Mouse (Mus musculus) liver (tissue): Measurements from ENCODE around the gene Ghrl.
"Not testable (repeated sequence)": the region's sequence is repeated elsewhere in the genome, so short reads cannot be mapped to it uniquely, and the experiment has no call there.

Experiments
- DNase-seq: peaks from one replicate; pipeline ENCODE4 v3.0.0-alpha.2; 2020; ENCODE audit warnings: mixed read lengths

Gene Ghrl

GRCm38 (mm10) chr6:113719878-113720277 is at the start of gene Ghrl:
Gene Ghrl, minus strand, starts transcription at chr6:113719880.
- DNase-seq: no peak

DNA sequence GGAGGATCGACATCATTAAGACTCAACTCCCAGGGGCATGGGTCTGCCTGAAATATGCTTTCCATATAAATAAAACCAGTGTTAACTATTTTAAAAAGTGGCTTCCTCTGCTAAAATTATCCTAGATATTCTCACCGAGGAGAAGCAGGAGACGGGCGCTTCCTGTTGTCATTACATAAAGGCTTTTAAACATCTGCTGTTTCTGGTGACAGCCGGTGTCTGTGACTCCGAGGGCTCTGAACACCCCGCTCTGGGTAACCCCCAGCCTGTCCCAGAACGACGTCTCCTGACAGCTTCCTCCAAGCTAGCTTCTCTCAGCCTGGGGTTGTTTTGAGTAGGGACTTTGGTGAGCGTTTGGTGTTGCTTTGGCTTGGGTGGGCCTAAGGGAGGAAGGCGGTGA is 49.1 kb upstream of the Ghrl start:
- DNase-seq: no peak

- peak; percentile 52 for DNase-seq
These were observed 42.0 kb upstream of the Ghrl start for GRCm38 (mm10) chr6:113761644-113762043.

DNA sequence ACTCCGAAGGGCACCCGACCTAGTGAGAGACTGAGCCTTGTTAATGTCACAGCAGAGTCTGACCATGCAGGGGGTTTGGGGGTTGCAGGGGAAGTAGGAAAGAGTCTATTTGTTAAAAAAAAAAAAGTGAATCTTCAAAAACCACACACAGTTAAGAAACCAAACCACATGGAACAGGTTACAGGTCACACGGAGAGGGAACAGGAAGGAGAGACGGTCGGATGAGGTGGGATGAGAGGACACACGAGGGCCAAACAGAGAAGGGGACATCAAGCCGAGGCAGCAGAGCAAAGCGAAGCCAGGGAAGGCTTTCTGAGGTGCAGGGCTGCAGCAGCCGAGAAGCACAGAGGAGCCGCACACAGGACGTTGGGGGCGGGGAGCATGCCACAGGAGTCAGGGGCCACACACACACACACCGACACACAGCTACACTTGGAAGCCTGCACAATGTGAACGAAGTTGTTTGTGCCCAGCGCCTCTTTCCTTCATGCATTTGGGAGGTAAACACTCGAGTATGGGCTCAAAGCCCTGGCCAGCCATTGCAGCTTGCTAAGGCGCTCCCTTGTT is 29.5 kb upstream of the Ghrl start:
- DNase-seq: no peak

DNA sequence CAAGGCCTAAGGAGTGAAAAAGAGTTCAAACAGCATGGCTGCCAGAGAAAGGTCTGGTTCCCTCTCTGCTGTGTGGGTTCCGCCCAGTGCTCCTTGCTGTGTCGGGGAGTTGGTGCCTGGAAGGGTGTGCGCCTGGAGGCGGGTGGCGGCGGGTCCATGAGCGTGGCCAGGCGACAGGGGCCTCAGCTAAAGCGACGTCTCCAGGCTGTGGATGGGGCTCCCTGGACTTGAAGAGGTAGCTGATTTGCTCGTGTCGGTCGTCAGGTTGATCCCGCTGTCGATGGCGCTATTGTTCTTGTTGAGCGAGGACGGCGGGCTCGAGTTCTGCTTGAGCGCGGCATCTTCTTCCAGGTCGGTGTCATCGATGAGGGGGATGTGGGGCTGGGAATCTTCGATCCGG is 28.7 kb upstream of the Ghrl start:
- no peak for DNase-seq

DNA sequence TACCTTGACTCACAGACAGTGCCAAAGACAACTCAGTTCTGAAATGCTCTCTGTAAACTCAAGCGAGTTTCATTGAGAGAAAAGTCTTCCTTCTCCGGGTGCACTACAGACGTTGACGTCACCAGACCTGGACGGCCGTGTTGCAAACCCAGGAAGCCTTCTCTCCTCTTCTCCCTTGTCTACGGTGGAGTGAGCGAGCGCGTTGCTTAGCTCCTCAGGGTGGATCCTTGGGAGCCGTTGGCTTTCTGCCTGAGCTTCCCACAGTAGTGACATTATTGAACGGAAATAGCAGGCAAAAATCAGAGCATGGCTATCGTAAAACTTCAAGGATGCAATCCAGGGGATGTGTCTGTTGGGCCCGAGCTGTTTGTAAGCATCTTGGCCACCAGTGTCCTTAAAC is 27.6 kb upstream of the Ghrl start:
- no peak for DNase-seq

DNA sequence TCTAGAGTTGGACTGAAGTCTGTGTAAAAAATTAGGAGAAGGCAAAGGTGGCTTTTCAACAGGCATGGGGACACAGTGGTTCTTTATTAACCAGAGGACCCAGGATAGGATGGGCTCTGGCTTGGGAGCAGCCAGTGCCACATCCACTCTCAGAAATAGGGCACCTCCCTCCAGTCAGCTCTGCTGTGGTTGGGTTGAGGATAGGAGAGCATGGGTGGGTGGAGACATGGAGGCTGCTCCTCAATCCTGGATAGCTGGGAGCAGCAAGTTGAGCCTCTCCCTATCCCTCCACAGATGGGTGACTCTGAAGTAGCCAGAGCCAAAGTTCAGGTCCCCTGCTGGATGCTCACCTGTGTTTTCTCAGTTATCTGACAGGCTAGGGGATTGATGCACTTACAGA is 25.4 kb upstream of the Ghrl start:
- DNase-seq: no peak

DNA sequence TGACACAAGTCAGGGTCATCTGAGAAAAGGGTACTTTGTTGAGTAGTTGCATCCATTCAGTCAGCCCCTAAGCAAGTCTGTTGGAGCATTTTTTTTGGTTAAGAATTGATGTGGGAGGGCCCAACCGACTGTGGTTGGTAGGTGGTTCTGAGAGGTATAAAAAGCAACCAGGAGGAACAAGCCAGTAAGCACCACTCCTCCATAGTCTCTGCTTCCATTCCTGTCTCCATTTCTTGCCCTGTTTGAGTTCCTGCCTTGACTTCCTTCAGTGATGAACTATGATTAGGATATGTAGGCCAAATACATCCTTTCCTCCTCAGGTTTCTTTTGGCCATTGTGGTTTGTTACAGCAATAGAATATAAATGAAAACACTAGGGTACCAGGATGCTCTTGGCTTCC is 23.4 kb upstream of the Ghrl start:
- DNase-seq: no peak

GRCm38 (mm10) chr6:113742321-113742720 is 22.6 kb upstream of the Ghrl start:
- no peak for DNase-seq

DNA sequence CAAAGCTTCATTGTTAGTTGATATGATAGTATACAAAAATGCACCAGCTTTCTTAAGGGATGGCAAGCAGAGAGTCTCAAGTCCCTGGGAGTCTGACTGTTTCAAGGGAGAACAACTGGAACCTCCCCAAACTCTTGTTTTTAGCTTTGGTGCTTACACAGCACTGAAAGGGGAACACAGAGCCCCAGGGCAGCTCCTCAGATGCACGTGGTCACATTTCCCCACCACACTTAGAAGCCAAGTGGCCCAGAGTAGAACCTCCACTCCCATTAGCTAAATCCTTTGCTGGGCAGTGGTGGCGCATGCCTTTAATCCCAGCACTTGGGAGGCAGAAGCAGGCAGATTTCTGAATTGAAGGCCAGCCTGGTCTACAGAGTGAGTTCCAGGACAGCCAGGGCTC is 21.7 kb upstream of the Ghrl start:
- DNase-seq: no peak

DNA sequence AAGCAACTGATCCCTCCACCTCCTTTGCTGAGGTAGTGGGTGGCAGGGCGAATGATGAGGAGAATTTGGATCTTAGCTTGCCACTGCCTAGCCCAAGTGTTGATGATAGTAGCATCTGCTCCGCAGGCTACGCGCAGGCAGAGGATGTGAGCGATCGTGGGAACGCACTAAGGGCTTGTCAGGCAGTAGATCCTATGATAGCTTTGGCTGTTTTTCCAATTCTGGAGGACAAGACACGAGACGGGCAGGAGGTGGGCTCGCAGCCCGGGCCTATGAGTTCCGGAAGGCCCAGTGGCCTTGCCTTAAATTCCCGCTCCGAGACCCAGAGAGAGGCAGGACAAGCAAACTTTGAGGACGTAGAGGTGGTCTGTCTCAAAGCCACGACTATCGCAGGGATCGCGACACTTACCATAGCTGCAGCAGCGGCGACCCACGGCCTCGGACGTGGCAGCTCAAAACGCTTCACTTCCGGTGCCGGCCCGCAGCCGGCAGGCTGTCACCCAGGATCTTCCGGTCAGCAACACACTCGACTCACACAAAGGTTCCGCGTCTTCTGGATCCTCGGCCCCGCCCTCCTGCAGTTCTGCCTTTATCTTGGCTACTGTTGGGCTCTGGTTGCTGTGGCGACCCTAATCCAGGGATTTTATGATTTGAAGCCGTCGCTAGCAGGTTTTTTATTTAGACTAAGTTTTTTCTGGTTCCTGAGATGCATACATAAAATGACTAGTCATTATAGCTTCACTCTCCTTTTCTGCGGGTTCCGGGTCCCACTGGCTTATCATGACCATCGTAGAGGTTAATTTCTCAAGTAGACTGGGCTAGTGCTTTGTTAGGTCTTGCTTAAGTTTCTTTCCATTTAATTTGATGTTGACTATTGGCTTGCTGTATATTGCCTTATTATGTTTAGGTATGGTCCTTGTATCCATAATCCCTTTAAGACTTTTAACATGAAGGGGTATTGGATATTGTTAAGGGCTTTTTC is 20.8 kb upstream of the Ghrl start, which contains the start of gene Sec13:
Gene Sec13 (minus strand): TSS at position 508 of the 982 bp plus-strand sequence.
- DNase-seq: peak; percentile 85

DNA sequence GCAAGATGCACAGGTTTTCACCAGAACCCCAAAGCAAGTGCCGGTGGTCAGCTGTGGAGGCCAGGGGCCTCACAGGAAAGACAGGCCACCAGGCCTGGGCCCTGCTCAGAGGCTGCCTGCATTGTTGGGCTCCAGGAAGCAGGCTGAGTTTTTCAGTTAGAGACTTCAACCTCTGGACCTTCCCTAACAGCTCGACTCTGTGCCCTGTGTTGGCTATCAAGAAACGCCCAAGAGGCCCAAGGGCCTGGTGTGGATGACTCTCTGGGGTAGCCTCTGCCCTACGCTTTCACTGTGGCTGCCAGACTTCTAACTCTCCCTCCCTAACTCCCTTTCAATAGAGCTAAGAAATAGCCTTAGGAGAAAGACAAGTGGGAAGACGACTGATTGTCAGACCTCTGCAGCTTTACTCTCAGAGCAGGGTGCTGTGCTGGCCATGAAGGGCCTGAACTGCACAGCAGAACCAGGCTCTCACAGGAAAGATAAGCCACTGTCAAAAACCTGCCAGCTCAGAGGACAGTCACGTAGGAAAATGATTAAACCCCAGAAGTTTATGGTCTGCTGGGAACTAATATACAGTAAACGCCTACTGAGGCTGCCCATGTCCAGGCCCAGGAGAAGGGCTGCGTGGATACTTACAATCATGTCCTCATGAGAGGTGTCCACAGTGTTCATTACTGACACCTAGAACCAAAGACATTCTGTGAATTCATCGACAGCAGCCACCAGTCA is 17.8 kb upstream of the Ghrl start:
- no peak for DNase-seq

GRCm38 (mm10) chr6:113731296-113731695 is 11.6 kb upstream of the Ghrl start:
- no peak for DNase-seq

- no peak for DNase-seq
These were observed 8.5 kb upstream of the Ghrl start for GRCm38 (mm10) chr6:113728181-113728580.

DNA sequence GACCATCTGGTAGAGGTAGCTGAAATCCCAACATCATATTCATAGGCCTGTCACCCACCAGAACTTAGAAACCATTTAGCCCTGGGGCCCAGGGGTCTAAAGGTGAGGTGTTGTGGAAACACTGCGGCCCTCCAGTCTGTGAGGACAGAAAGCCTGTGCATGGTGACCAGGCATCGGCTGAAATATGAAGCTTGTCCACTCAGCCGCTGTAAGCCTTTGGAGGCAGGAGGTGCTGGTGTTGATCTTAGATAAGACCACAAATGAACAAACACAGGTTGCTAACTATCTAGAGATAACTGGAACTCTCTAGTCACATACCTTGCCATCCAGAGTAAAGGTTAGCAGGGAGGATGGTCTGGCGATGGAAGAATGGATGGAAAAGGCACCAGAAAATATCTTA is 1.4 kb upstream of the Ghrl start:
- DNase-seq: peak; percentile 27

DNA sequence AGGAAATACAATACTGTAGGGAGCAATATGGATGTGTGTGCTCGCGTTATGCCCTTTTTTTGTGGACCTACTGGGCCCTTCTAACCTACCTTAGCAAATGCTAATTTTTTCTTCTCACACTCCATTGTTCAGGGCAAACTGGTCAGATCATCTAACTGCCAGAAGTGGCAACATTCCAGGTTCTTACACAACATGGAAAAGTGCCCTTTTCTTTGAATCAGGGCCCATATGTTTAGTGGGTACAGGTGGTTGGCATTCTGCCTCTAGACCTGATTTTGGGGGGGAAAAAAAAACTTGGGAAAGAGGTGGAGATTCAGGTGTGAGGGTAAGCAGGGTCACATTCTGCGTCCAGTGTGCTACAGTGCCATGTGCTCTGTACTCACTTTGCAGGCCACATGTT is 2.1 kb downstream of the Ghrl start:
- no peak for DNase-seq

GRCm38 (mm10) chr6:113714797-113715196 is 4.9 kb downstream of the Ghrl start:
- no peak for DNase-seq

- DNase-seq: no peak
These were observed 5.4 kb downstream of the Ghrl start for GRCm38 (mm10) chr6:113714276-113714675.

GRCm38 (mm10) chr6:113713389-113713788 is 6.3 kb downstream of the Ghrl start:
- DNase-seq: not testable (repeated sequence)

DNA sequence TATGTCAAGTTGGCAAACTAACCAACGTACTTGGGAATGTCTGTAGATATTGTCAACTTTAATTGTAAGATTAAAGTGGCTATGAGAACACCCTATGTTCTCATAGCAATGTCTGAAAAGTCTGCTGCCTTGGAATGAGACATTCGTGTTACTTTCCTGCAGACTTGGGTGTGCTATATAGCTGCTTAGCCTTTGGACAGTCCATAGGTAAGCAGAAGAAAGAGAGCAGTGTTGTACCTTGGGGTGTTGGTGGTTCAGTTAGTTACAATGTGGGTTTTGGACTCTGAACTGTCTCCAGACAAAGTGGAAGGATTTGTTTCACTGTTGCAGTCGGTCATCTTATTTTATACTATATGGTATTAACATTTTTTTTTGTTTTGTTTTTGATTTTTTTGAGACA is 7.0 kb downstream of the Ghrl start:
- no peak for DNase-seq

- DNase-seq: peak; percentile 34
These were observed 22.2 kb downstream of the Ghrl start for GRCm38 (mm10) chr6:113697222-113698205.

GRCm38 (mm10) chr6:113696582-113697221 is 23.0 kb downstream of the Ghrl start, which contains the start of gene Tatdn2:
Gene Tatdn2, plus strand, starts transcription at chr6:113697050.
- peak; percentile 98 for DNase-seq
